21 mouse cellular contexts compared by ENCODE assay signal in the genomic region with DNA sequence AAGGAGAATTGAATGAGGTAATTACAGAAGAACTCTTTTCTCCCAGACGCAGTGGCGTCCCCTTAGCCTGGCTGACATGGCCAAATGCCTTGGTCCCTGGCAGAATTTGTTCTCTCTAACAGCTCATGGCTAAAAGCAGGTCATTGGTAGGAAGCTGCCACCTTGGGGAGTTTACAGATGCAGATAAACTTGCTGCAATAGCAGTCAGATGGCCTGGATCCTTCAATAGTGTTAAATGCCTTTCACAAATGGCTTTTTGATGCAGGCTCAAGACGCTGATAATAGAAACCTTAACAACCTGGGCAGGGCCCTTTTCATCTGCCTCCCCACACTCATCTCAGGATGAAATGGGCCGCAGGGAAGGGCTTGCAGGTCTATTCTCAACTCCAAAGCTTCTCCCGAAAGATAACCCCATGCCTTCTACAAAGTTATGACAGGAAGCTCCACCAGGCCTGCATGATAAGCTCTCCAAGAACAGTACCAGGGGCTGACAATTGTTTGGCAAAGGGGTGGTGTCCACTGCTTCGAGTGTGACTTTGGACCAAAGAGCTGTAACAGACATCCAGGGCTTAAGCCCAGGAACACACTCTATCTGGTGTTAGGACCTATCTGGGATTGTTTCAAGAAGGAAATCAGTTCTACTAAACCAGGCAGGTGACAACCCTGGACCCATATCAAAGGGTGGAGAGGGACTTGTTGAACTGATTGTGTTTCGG.
DNase-seq lines count a peak whose midpoint lies in the region; ATAC-seq lines count a peak whose summit lies in the region.
"Had no signal": no experiment of that assay in that cellular context is flagged by ENCODE, and none has a peak within 500 bp of the region (broad histone marks: within the 10 kb centered on the region; RNA-seq: fewer than 3 reads in every experiment).

No protein-coding gene starts in this region.

- no peak overlapping the region for H3K4me3 ChIP-seq in heart, embryonic 16.5 days (ENCODE audit: low read length)
- no peak overlapping the region for H3K4me3 ChIP-seq in heart, embryonic 10.5 days
- H3K4me3 ChIP-seq in intestine, embryonic 16.5 days (ENCODE audit: low read length) = no peak overlapping the region
- H3K4me3 ChIP-seq in midbrain, embryonic 13.5 days (replicated peaks) = no peak overlapping the region
- H3K4me3 ChIP-seq: embryonic facial prominence, embryonic 15.5 days; erythroblast, embryonic 14.5 days; forebrain, embryonic 10.5 days; gastrocnemius, adult 2 months; hindbrain, embryonic 10.5 days had no signal

- H3K9ac ChIP-seq in heart, embryonic 16.5 days (ENCODE audit: low read length) = no peak overlapping the region
- no peak overlapping the region for H3K9ac ChIP-seq in intestine, embryonic 16.5 days (ENCODE audit: low read depth, low read length)
- no peak overlapping the region for H3K9ac ChIP-seq in midbrain, embryonic 13.5 days (replicated peaks)
- H3K9ac ChIP-seq: embryonic facial prominence, embryonic 15.5 days; hindbrain, embryonic 14.5 days had no signal

- no peak overlapping the region for H3K4me2 ChIP-seq in heart, embryonic 16.5 days (ENCODE audit: low read depth, low read length)
- H3K4me2 ChIP-seq in intestine, embryonic 16.5 days (ENCODE audit: low read depth, low read length) = no peak overlapping the region
- H3K4me2 ChIP-seq in midbrain, embryonic 13.5 days (replicated peaks) = no peak overlapping the region
- H3K4me2 ChIP-seq: embryonic facial prominence, embryonic 15.5 days; hindbrain, embryonic 14.5 days had no signal

- H3K9me3 ChIP-seq in heart, embryonic 16.5 days (replicated peaks; ENCODE audit: control insufficient read depth, low read length) = no peaks in the 10 kb centered on the region
- no peaks in the 10 kb centered on the region for H3K9me3 ChIP-seq in heart, embryonic 10.5 days
- H3K9me3 ChIP-seq in intestine, embryonic 16.5 days (ENCODE audit: control insufficient read depth, low read length) = no peaks in the 10 kb centered on the region
- H3K9me3 ChIP-seq in midbrain, embryonic 13.5 days = no peaks in the 10 kb centered on the region
- H3K9me3 ChIP-seq: embryonic facial prominence, embryonic 15.5 days; forebrain, embryonic 10.5 days; hindbrain, embryonic 10.5 days had no signal

- 37% methylated on average over 7 of the region's 7 CpGs for WGBS in heart, embryonic 16.5 days
- 47% methylated on average over 7 of the region's 7 CpGs for WGBS in heart, embryonic 10.5 days
- WGBS in intestine, embryonic 16.5 days = 41% methylated on average over 7 of the region's 7 CpGs
- WGBS in midbrain, embryonic 13.5 days = 83% methylated on average over 7 of the region's 7 CpGs

- H3K36me3 ChIP-seq in heart, embryonic 16.5 days (ENCODE audit: control insufficient read depth, insufficient read depth) = no peaks in the 10 kb centered on the region
- no peaks in the 10 kb centered on the region for H3K36me3 ChIP-seq in heart, embryonic 10.5 days
- H3K36me3 ChIP-seq in intestine, embryonic 16.5 days (ENCODE audit: control insufficient read depth, insufficient read depth, low read length) = no peaks in the 10 kb centered on the region
- H3K36me3 ChIP-seq in midbrain, embryonic 13.5 days = no peaks in the 10 kb centered on the region
- H3K36me3 ChIP-seq: embryonic facial prominence, embryonic 15.5 days; forebrain, embryonic 10.5 days; hindbrain, embryonic 10.5 days had no signal

- DNase-seq in heart, embryonic 10.5 days (ENCODE audit: low spot score) = no peak
- peak; percentile 9 for DNase-seq in heart, postnatal 4 days
- DNase-seq in thymus, adult 18-20 months = no peak
- DNase-seq in neural tube, embryonic 10.5 days (ENCODE audit: extremely low spot score, low spot score) = no peak
- DNase-seq: adrenal gland, adult 8-10 months; cerebellum, adult 11 months; cerebellum, adult 8-10 months; cerebellum, postnatal 14 days; embryo, embryonic 11 days; gastrocnemius, adult 2 months; gastrocnemius, postnatal 25 days; kidney, adult 18-20 months had no signal

- H3K27ac ChIP-seq in heart, embryonic 16.5 days (ENCODE audit: low read length) = no peak overlapping the region
- no peak overlapping the region for H3K27ac ChIP-seq in heart, embryonic 10.5 days
- peak overlapping the region; percentile 65 for H3K27ac ChIP-seq in intestine, embryonic 16.5 days (ENCODE audit: low read length)
- no peak overlapping the region for H3K27ac ChIP-seq in midbrain, embryonic 13.5 days
- H3K27ac ChIP-seq: embryonic facial prominence, embryonic 15.5 days; forebrain, embryonic 10.5 days; gastrocnemius, adult 2 months; hindbrain, embryonic 10.5 days; hindbrain, embryonic 14.5 days had no signal

- no peaks in the 10 kb centered on the region for H3K27me3 ChIP-seq in heart, embryonic 16.5 days (ENCODE audit: control insufficient read depth, insufficient read depth, low read length)
- no peaks in the 10 kb centered on the region for H3K27me3 ChIP-seq in heart, embryonic 10.5 days (ENCODE audit: insufficient read depth, poor library complexity, severe bottlenecking)
- no peaks in the 10 kb centered on the region for H3K27me3 ChIP-seq in intestine, embryonic 16.5 days (replicated peaks; ENCODE audit: control insufficient read depth, insufficient read depth, low read length)
- no peaks in the 10 kb centered on the region for H3K27me3 ChIP-seq in midbrain, embryonic 13.5 days
- H3K27me3 ChIP-seq: embryonic facial prominence, embryonic 15.5 days had no signal

- ATAC-seq in heart, embryonic 16.5 days (replicated peaks; ENCODE audit: extremely low read depth, insufficient read depth, low FRiP score) = peak; percentile 69
- peak; percentile 93 for ATAC-seq in intestine, embryonic 16.5 days
- ATAC-seq in midbrain, embryonic 13.5 days = no peak
- ATAC-seq: forebrain, embryonic 14.5 days had no signal

- peaks cover 8% of the 10 kb centered on the region; the same call in 1 of the 2 replicates for H3K4me1 ChIP-seq in heart, embryonic 16.5 days (ENCODE audit: control insufficient read depth, insufficient read depth, low read length)
- H3K4me1 ChIP-seq in heart, embryonic 10.5 days = peaks cover 13% of the 10 kb centered on the region
- H3K4me1 ChIP-seq in intestine, embryonic 16.5 days (ENCODE audit: control insufficient read depth, insufficient read depth, low read length) = peaks cover 9% of the 10 kb centered on the region; the same call in 1 of the 2 replicates
- no peaks in the 10 kb centered on the region for H3K4me1 ChIP-seq in midbrain, embryonic 13.5 days (replicated peaks)
- H3K4me1 ChIP-seq: embryonic facial prominence, embryonic 15.5 days; forebrain, embryonic 10.5 days; hindbrain, embryonic 10.5 days had no signal
